Mouse (Mus musculus) thymus, postnatal 25 days (tissue): ENCODE measurements around the gene Tdp1.

ENCODE experiments used
- DNase-seq: peaks from one replicate; pipeline ENCODE4 v3.0.0; 2022

Tdp1 gene

GRCm38 (mm10) chr12:99884269-99885261, at the start of gene Tdp1, which contains the start of gene Efcab11:
Tdp1 (plus strand) TSS chr12:99884517.
Efcab11 (minus strand) TSS chr12:99884439.
- DNase-seq = peak; percentile 95

GRCm38 (mm10) chr12:99836404-99837131, 47.7 kb upstream of the Tdp1 start:
- DNase-seq = no peak

GRCm38 (mm10) chr12:99837528-99837927, 46.8 kb upstream of the Tdp1 start:
- no peak for DNase-seq

- DNase-seq = no peak
Observed at GRCm38 (mm10) chr12:99838109-99838508, 46.2 kb upstream of the Tdp1 start.

GRCm38 (mm10) chr12:99838703-99839102, 45.6 kb upstream of the Tdp1 start:
- DNase-seq = no peak

- no peak for DNase-seq
Observed at GRCm38 (mm10) chr12:99844951-99845350, 39.4 kb upstream of the Tdp1 start.

GRCm38 (mm10) chr12:99849996-99850395, 34.3 kb upstream of the Tdp1 start:
- no peak for DNase-seq

GRCm38 (mm10) chr12:99853323-99854258, 30.7 kb upstream of the Tdp1 start:
- DNase-seq = no peak

GRCm38 (mm10) chr12:99856011-99856410, 28.3 kb upstream of the Tdp1 start:
- DNase-seq = no peak

- DNase-seq = no peak
Observed at GRCm38 (mm10) chr12:99858664-99859063, 25.7 kb upstream of the Tdp1 start.

- no peak for DNase-seq
Observed at GRCm38 (mm10) chr12:99859391-99860100, 24.8 kb upstream of the Tdp1 start.

GRCm38 (mm10) chr12:99860981-99861380, 23.3 kb upstream of the Tdp1 start:
- DNase-seq = no peak

- no peak for DNase-seq
Observed at GRCm38 (mm10) chr12:99864613-99865012, 19.7 kb upstream of the Tdp1 start.

- DNase-seq = no peak
Observed at GRCm38 (mm10) chr12:99868821-99869220, 15.5 kb upstream of the Tdp1 start.

GRCm38 (mm10) chr12:99873443-99873842, 10.9 kb upstream of the Tdp1 start:
- no peak for DNase-seq

GRCm38 (mm10) chr12:99874609-99875008, 9.7 kb upstream of the Tdp1 start:
- DNase-seq = no peak

GRCm38 (mm10) chr12:99883000-99883712, 1.2 kb upstream of the Tdp1 start:
- DNase-seq = peak; percentile 89

- peak; percentile 32 for DNase-seq
Observed at GRCm38 (mm10) chr12:99883713-99884105, 608 bp upstream of the Tdp1 start.

GRCm38 (mm10) chr12:99885282-99885901, 1.1 kb downstream of the Tdp1 start:
- DNase-seq = no peak

- no peak for DNase-seq
Observed at GRCm38 (mm10) chr12:99897846-99898245, 13.5 kb downstream of the Tdp1 start.
